Mouse (Mus musculus) CH12.LX (cell line): ENCODE results near the gene Slc20a1.

ENCODE experiments used
- CTCF ChIP-seq, 2 experiments: IDR thresholded peaks in 1 of 2; conservative IDR thresholded peaks in 1 of 2; 2 replicates each; pipeline ENCODE4 v1.5.1; 2011 to 2012; ENCODE audit warnings: low read depth in 2 of 2, low read length in 2 of 2, improper control_type of control experiment in 1 of 2, inconsistent platforms in 1 of 2, mild to moderate bottlenecking in 1 of 2, moderate library complexity in 1 of 2
- ETS1 ChIP-seq: conservative IDR thresholded peaks from 2 replicates; pipeline ENCODE4 v1.6.1; 2012; ENCODE audit warnings: low read depth, mild to moderate bottlenecking, inconsistent platforms, low read length, improper control_type of control experiment, moderate library complexity
- MAX ChIP-seq: IDR thresholded peaks from 2 replicates; pipeline ENCODE4 v1.6.1; 2011; ENCODE audit warnings: low read length, improper control_type of control experiment
- NELFE ChIP-seq: IDR thresholded peaks from 2 replicates; pipeline ENCODE4 v1.6.1; 2011; ENCODE audit warnings: low read depth, low read length, improper control_type of control experiment
- POLR2A ChIP-seq: IDR thresholded peaks from 2 replicates; pipeline ENCODE4 v1.6.1; 2011; ENCODE audit warnings: low read depth, mild to moderate bottlenecking, improper control_type of control experiment, low read length
- RAD21 ChIP-seq: IDR thresholded peaks from 2 replicates; pipeline ENCODE4 v1.6.1; 2011; ENCODE audit warnings: low read depth, mild to moderate bottlenecking, low read length, improper control_type of control experiment, moderate library complexity
- USF1 ChIP-seq: IDR thresholded peaks from 2 replicates; pipeline ENCODE4 v1.6.1; 2014; ENCODE audit warnings: low read depth, mild to moderate bottlenecking, inconsistent platforms, low read length, improper control_type of control experiment

DNA sequence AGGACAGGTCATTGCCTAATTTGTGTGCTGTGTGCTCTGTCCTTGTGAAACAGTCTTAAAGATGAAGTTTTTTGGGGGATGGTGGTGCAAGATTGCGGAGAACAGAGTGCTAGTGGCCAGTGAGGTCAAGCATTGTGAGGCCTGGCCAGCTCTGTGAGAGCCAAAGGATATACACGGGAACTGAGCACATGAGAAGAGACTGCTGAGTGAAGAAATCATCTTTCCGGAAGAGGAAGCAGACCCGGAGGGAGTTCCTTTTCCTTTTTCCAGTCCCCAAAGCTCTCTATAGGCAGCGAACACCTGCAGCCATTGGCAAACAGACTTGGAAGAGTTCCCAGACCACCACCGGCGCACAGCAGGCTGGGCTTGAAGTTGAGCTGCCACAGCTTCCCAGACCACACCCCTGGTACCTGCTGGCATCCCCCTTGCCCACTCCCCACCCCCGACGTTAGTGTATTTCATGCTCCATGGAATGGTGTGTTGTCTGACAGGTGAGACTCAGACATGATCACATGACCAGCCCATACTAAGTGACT, 22.6 kb downstream of the Slc20a1 start:
- TF ChIP-seq POLR2A (no peak), CTCF (conservative IDR thresholded peaks at IDR 0.05 in 1 of 2, IDR thresholded peaks at IDR 0.05 in 1 of 2; ENCODE audit: low read depth in 2 of 2, low read length in 2 of 2) (no peak), NELFE (no peak), MAX (no peak), USF1 (no peak), RAD21 (no peak), ETS1 (no peak)
